Mouse (Mus musculus): ENCODE results near the gene B3galt6. TPM values are rescaled to one million over a fixed set of nuclear protein-coding genes. Genes with fewer than 3 reads are reported as not detected.

Gene B3galt6
- 22.8 and 23.7 TPM in 2 replicates for polyA plus RNA-seq (2021; fragmentation: Nextera tagmentation)
- long read RNA-seq, experiment 1, transcript B3galt6-201 (1 exons, 3,184 nt), result major isoform, 118 of 118 reads
- long read RNA-seq, experiment 1, partial matches to known transcripts, result 0 of 118 reads
- long read RNA-seq, experiment 1, other reads (novel, unspliced or antisense), result 0 of 118 reads
- long read RNA-seq, experiment 2, transcript B3galt6-201 (1 exons, 3,184 nt), result major isoform, 265 of 265 reads
- long read RNA-seq, experiment 2, partial matches to known transcripts, result 0 of 265 reads
- long read RNA-seq, experiment 2, other reads (novel, unspliced or antisense), result 0 of 265 reads

DNA sequence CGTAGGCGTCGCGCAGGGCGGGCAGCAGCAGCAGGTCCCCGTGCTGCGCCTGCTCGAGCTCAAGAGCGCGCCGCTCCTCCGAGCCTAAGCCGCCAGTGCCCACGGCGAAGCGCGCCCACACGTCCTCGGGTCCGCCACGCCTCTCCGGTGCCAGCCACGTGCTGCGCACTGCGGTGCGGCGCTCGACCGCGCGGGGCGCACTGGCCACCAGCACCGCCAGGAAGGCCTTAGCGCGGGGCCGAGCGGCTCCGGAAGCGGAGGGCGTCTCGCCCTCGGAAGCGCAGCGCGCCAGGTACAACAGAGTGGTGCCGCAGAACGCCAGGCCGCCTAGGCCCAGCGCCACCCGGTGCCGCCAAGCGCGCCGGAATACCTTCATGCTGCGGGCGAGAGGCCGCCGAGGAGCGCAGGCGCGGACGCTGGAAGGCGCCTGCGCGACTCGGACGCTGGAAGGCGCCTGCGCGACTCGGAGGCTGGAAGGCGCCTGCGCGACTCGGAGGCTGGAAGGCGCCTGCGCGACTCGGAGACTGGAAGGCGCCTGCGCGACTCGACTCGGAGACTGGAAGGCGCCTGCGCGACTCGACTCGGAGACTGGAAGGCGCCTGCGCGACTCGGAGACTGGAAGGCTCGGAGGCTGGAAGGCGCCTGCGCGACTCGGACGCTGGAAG is at the start of gene B3galt6, which contains the start of gene Sdf4:
Gene B3galt6 (minus strand): TSS at position 409 of the 665 bp plus-strand sequence.
Gene Sdf4 (plus strand): TSS at position 632 of the 665 bp plus-strand sequence.

GRCm38 (mm10) chr4:156026013-156026412 is 33.6 kb upstream of the B3galt6 start, which contains the start of gene Tnfrsf18:
Gene Tnfrsf18 (plus strand): TSS chr4:156026164.

GRCm38 (mm10) chr4:156013637-156014036 is 21.2 kb upstream of the B3galt6 start, which contains the start of gene Tnfrsf4:
Gene Tnfrsf4 (plus strand): TSS chr4:156013843.

GRCm38 (mm10) chr4:155962167-155962971 is 30.1 kb downstream of the B3galt6 start, which contains the start of gene C1qtnf12:
Gene C1qtnf12 (plus strand): TSS chr4:155962318.

GRCm38 (mm10) chr4:155943534-155944249 is 48.8 kb downstream of the B3galt6 start, which contains the start of gene Ube2j2:
Gene Ube2j2 (plus strand): TSS chr4:155943831.

Other genes with a start within 250 kb of the B3galt6 start
- gene Atad3a, start 231.6 kb downstream of the B3galt6 start, polyA plus RNA-seq (2021; fragmentation: Nextera tagmentation), result 28.5 and 32.9 TPM in 2 replicates
- 14.0 and 15.3 TPM in 2 replicates for gene Vwa1, start 218.0 kb downstream of the B3galt6 start, polyA plus RNA-seq (2021; fragmentation: Nextera tagmentation)
- gene Tmem88b, start 206.8 kb downstream of the B3galt6 start, polyA plus RNA-seq (2021; fragmentation: Nextera tagmentation), result 10.0 and 10.7 TPM in 2 replicates
- gene Ankrd65, start 202.2 kb downstream of the B3galt6 start, polyA plus RNA-seq (2021; fragmentation: Nextera tagmentation), result 0.19 TPM in 1 of 2 replicates, not detected in the other
- 367 and 368 TPM in 2 replicates for gene Mrpl20, start 189.8 kb downstream of the B3galt6 start, polyA plus RNA-seq (2021; fragmentation: Nextera tagmentation)
- 23.5 and 25.2 TPM in 2 replicates for gene Ccnl2, start 180.2 kb downstream of the B3galt6 start, polyA plus RNA-seq (2021; fragmentation: Nextera tagmentation)
- gene Aurkaip1, start 161.4 kb downstream of the B3galt6 start, polyA plus RNA-seq (2021; fragmentation: Nextera tagmentation), result 269 and 273 TPM in 2 replicates
- 6.7 and 11.4 TPM in 2 replicates for gene Mxra8, start 153.0 kb downstream of the B3galt6 start, polyA plus RNA-seq (2021; fragmentation: Nextera tagmentation)
- 4.7 TPM in 2 replicates for gene Dvl1, start 145.2 kb downstream of the B3galt6 start, polyA plus RNA-seq (2021; fragmentation: Nextera tagmentation)
- 0.05 and 0.08 TPM in 2 replicates for gene Tas1r3, start 129.3 kb downstream of the B3galt6 start, polyA plus RNA-seq (2021; fragmentation: Nextera tagmentation)
- gene Cptp, start 123.2 kb downstream of the B3galt6 start, polyA plus RNA-seq (2021; fragmentation: Nextera tagmentation), result 14.0 and 15.0 TPM in 2 replicates
- 35.4 and 38.5 TPM in 2 replicates for gene Ints11, start 123.1 kb downstream of the B3galt6 start, polyA plus RNA-seq (2021; fragmentation: Nextera tagmentation)
- 45.2 and 57.4 TPM in 2 replicates for gene Pusl1, start 100.9 kb downstream of the B3galt6 start, polyA plus RNA-seq (2021; fragmentation: Nextera tagmentation)
- 25.0 and 25.7 TPM in 2 replicates for gene Acap3, start 100.8 kb downstream of the B3galt6 start, polyA plus RNA-seq (2021; fragmentation: Nextera tagmentation)
- 39.1 and 45.7 TPM in 2 replicates for gene Ube2j2, start 48.8 kb downstream of the B3galt6 start, polyA plus RNA-seq (2021; fragmentation: Nextera tagmentation)
- gene C1qtnf12, start 30.3 kb downstream of the B3galt6 start, polyA plus RNA-seq (2021; fragmentation: Nextera tagmentation), result 24.1 and 39.1 TPM in 2 replicates
- gene Sdf4, start 223 bp upstream of the B3galt6 start, polyA plus RNA-seq (2021; fragmentation: Nextera tagmentation), result 149 and 160 TPM in 2 replicates
- gene Tnfrsf4, start 21.2 kb upstream of the B3galt6 start, polyA plus RNA-seq (2021; fragmentation: Nextera tagmentation), result not detected in 2 replicates
- 0.21 and 0.23 TPM in 2 replicates for gene Tnfrsf18, start 33.5 kb upstream of the B3galt6 start, polyA plus RNA-seq (2021; fragmentation: Nextera tagmentation)
- gene Ttll10, start 66.8 kb upstream of the B3galt6 start, polyA plus RNA-seq (2021; fragmentation: Nextera tagmentation), result 0.19 and 0.30 TPM in 2 replicates
- 5.7 and 6.6 TPM in 2 replicates for gene 9430015G10Rik, start 117.3 kb upstream of the B3galt6 start, polyA plus RNA-seq (2021; fragmentation: Nextera tagmentation)
- 0.08 TPM in 1 of 2 replicates, not detected in the other for gene Rnf223, start 137.9 kb upstream of the B3galt6 start, polyA plus RNA-seq (2021; fragmentation: Nextera tagmentation)
- gene Agrn, start 204.8 kb upstream of the B3galt6 start, polyA plus RNA-seq (2021; fragmentation: Nextera tagmentation), result 11.2 and 12.8 TPM in 2 replicates
- gene Isg15, start 208.2 kb upstream of the B3galt6 start, polyA plus RNA-seq (2021; fragmentation: Nextera tagmentation), result 0.65 and 1.7 TPM in 2 replicates
- 0.93 and 1.3 TPM in 2 replicates for gene AW011738, start 210.7 kb upstream of the B3galt6 start, polyA plus RNA-seq (2021; fragmentation: Nextera tagmentation)
- gene Perm1, start 223.2 kb upstream of the B3galt6 start, polyA plus RNA-seq (2021; fragmentation: Nextera tagmentation), result 0.34 and 0.39 TPM in 2 replicates
- 2.8 and 3.1 TPM in 2 replicates for gene Plekhn1, start 242.2 kb upstream of the B3galt6 start, polyA plus RNA-seq (2021; fragmentation: Nextera tagmentation)
- 7.8 and 8.0 TPM in 2 replicates for gene Noc2l, start 243.4 kb upstream of the B3galt6 start, polyA plus RNA-seq (2021; fragmentation: Nextera tagmentation)